Mouse (Mus musculus) heart, adult 2 months (tissue): ENCODE results near the gene Mst1. TPM values are rescaled to one million over a fixed set of nuclear protein-coding genes. Genes with fewer than 3 reads are reported as not detected.

ENCODE experiments used
- DNase-seq, 2 experiments: peaks; one replicate each; pipeline ENCODE4 v3.0.0; 2021
- H3K27ac ChIP-seq: fragments of 200-600 bp; 2 replicates; pipeline ENCODE4 v1.8.1; 2022
- H3K27me3 ChIP-seq: fragments of 200-500 bp; 2 replicates; pipeline ENCODE4 v1.6.1; 2012; ENCODE audit warnings: mild to moderate bottlenecking, low read length, inconsistent platforms, mixed read lengths; ENCODE audit not compliant: control insufficient read depth, insufficient read depth
- H3K36me3 ChIP-seq: fragments of 200-500 bp; 2 replicates; pipeline ENCODE4 v1.6.1; 2012; ENCODE audit warnings: low read length, inconsistent platforms; ENCODE audit not compliant: control insufficient read depth, insufficient read depth
- H3K4me1 ChIP-seq: fragments of 200-500 bp; 2 replicates; pipeline ENCODE4 v1.6.1; 2011; ENCODE audit warnings: low read length; ENCODE audit not compliant: control insufficient read depth, insufficient read depth
- H3K4me3 ChIP-seq: fragments of 200-600 bp; 2 replicates; pipeline ENCODE4 v1.8.1; 2022
- H3K79me2 ChIP-seq: fragments of 200-500 bp; replicated peaks from 2 replicates; pipeline ENCODE4 v1.6.1; 2012; ENCODE audit warnings: mild to moderate bottlenecking, inconsistent platforms, low read length, moderate library complexity, mixed read lengths; ENCODE audit not compliant: control insufficient read depth, insufficient read depth
- H3K9ac ChIP-seq: fragments of 200-500 bp; 2 replicates; pipeline ENCODE4 v1.6.1; 2012; ENCODE audit warnings: low read depth, mild to moderate bottlenecking, control low read depth, inconsistent platforms, low read length, mixed read lengths
- CTCF ChIP-seq: fragments of 200-600 bp; IDR thresholded peaks from 2 replicates; pipeline ENCODE4 v1.8.1; 2022; ENCODE audit warnings: antibody characterized with exemption, mild to moderate bottlenecking, moderate library complexity
- EP300 ChIP-seq: fragments of 200-500 bp; IDR thresholded peaks from 2 replicates; pipeline ENCODE4 v1.6.1; 2011; ENCODE audit warnings: low read depth, low read length, control low read depth; ENCODE audit not compliant: insufficient read depth
- POLR2A ChIP-seq: fragments of 200-500 bp; IDR thresholded peaks from 2 replicates; pipeline ENCODE4 v1.6.1; 2011; ENCODE audit warnings: mild to moderate bottlenecking, low read depth, low read length, control low read depth; ENCODE audit not compliant: insufficient read depth
- WGBS: fragments of 180-500 bp; shearing (Covaris S2); methylation state at CpG from one replicate; pipeline ENCODE4 v1.1.7; 2018; 5-methylcytosine and 5-hydroxymethylcytosine counted together
- intact Hi-C: fragments of 180-260 bp; cut with DNase I; formaldehyde crosslinking; loops from one replicate; pipeline ENCODE4 v1.15.1; 2025
- polyA plus RNA-seq: library from polyadenylated mRNA; depleted of rRNA; stranded (reverse); fragments of >200 nt; gene quantifications from 2 replicates; pipeline ENCODE4 v1.2.3, GENCODE M21; 2012
- total RNA-seq, 2 experiments: library from RNA; stranded (reverse); gene quantifications; 2 replicates each; pipeline ENCODE4 v1.2.3; 2021

Mst1 gene
- total and polyA plus RNA-seq, 3 experiments, result 0.59 TPM; not detected in 2

DNA sequence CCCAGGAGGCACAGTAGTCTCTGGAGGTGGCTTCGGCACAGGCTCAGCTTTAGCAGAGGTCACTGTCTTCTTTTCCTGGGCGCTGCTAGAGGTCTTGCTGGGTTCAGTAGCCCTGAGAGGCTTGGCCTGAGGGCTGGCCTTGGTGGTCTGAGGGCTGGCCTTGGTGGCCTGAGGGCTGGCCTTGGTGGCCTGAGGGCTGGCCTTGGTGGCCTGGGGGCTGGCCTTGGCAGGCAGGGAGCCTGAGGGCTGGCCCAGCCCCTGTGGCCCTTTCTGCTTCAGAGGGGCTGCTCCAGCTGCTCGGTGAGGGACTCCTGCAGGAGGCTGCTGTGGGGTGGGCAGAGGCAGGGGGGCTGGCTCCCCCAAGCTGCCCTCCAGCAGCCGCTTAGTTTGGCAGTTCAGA, 36.9 kb downstream of the Mst1 start:
- TF ChIP-seq CTCF, result no peak
- TF ChIP-seq POLR2A, result no peak
- TF ChIP-seq EP300, result no peak
- intact Hi-C loops, result no loop called here
- 80% methylated on average over 4 of the region's 4 CpGs for WGBS
- DNase-seq, result no peak
- no peaks in the 10 kb centered on the region for H3K79me2 ChIP-seq
- H3K4me1 ChIP-seq, result peaks cover 1% of the 10 kb centered on the region; the same call in 1 of the 2 replicates
- H3K36me3 ChIP-seq, result no peaks in the 10 kb centered on the region
- no peak overlapping the region for H3K9ac ChIP-seq
- H3K27me3 ChIP-seq, result peaks cover 2% of the 10 kb centered on the region; the same call in 1 of the 2 replicates
- H3K4me3 ChIP-seq, result no peak overlapping the region
- H3K27ac ChIP-seq, result no peak overlapping the region

DNA sequence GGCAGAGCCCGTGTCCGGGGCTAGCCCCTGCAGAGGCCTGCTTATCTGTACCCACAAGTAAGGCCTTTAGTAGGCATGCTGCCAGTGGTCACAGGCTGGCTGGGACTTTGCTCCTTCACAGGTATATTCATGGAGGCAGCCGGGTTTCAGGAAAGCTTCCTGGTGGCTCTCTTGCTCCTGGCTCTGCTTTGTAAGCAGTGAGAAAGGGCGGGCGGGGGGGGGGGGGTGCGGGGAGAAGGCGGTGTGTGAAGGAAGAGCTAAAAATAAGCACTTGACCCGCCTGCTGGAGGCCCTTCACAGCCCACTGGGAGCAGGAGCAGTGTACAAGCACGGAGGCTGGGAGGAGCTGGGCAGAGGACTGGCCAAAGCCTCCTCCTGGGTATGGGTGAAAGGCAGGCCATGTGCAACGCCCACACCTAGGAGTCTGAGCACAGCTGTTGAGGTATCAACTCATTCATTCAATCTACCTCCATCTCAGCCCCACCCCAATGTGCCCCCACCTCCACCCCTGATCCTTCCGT, 39.7 kb downstream of the Mst1 start:
- peak; percentile 36 to 66 for DNase-seq
- no peak for TF ChIP-seq EP300
- TF ChIP-seq CTCF, result no peak
- no peak for TF ChIP-seq POLR2A
- Histone ChIP-seq H3K4me1 (peaks cover 1% of the 10 kb centered on the region; the same call in 1 of the 2 replicates), H3K27ac (no peak overlapping the region; the same call in 1 of the 2 replicates), H3K79me2 (no peaks in the 10 kb centered on the region), H3K27me3 (peaks cover 2% of the 10 kb centered on the region; the same call in 1 of the 2 replicates), H3K36me3 (no peaks in the 10 kb centered on the region), H3K4me3 (no peak overlapping the region), H3K9ac (no peak overlapping the region)
- intact Hi-C loops, result no loop called here
- 14% methylated on average over 10 of the region's 11 CpGs for WGBS

DNA sequence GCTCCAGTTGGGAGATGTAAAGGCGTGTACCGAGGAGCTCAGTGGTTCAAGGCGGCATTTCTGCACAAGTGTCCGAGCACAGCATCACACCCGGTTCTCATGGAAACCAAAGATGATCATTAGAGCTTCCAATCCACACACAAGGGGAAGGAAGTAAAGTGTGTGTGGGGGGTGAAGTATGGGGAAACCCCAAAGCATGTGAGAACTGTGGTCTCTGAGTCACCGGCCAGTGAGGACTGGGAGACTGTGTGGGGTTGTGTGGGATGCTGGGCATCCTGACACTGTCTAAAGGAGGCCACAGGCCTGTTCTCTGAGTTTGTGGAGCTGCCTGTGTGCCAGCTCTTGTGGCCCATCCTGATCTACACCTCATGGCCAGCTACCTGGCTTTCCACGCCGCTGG, 40.4 kb downstream of the Mst1 start:
- H3K36me3 ChIP-seq, result no peaks in the 10 kb centered on the region
- WGBS, result 80% methylated on average over 8 of the region's 8 CpGs
- no peaks in the 10 kb centered on the region for H3K79me2 ChIP-seq
- no peak overlapping the region for H3K9ac ChIP-seq
- no peak overlapping the region for H3K27ac ChIP-seq
- H3K4me1 ChIP-seq, result peaks cover 1% of the 10 kb centered on the region; the same call in 1 of the 2 replicates
- H3K27me3 ChIP-seq, result no peaks in the 10 kb centered on the region
- TF ChIP-seq EP300, result no peak
- no peak for TF ChIP-seq POLR2A
- no peak for TF ChIP-seq CTCF
- no peak for DNase-seq
- H3K4me3 ChIP-seq, result no peak overlapping the region
- intact Hi-C loops, result no loop called here

DNA sequence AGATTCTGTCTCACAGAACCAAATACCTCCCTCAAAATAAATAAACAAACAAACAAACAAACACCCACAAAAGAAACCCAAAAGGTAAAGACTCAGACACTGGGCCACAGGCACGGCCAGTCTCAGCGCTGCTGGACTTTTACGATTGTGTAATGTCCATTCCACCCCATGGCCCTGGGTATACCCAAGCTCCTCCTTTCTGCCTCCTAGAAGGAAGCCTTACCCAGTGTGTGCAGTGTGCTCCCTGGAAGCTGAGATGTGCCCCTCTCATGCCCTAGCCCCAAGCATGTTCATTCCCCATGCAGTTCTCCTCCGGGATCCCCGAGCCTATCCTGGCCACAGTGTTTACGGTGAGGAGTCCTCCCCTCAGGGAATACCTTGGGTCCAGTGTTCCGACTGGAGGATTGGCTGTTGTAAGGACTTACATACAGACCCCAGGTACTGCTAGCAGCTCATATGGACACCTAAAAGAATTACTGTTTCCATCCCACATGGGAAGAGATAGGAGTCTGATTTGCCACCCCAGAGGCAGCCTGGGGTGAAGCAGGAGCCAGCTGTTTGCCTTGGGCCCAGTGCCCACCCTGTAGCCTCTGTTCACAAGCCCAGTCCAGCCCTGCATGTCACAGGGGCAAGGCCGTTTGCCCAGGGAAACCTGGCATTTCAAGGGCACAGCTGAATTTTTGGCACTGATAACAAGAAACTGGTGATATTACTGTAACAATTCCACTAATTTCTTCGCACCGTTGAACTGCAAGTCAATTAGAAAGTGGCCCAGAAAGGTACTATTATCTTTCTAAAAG, 41.1 kb downstream of the Mst1 start:
- Histone ChIP-seq H3K27me3 (no peaks in the 10 kb centered on the region), H3K79me2 (no peaks in the 10 kb centered on the region), H3K4me1 (peaks cover 1% of the 10 kb centered on the region; the same call in 1 of the 2 replicates), H3K9ac (no peak overlapping the region), H3K27ac (no peak overlapping the region), H3K36me3 (no peaks in the 10 kb centered on the region), H3K4me3 (no peak overlapping the region)
- WGBS, result 82% methylated on average over 10 of the region's 10 CpGs
- intact Hi-C loops, result no loop called here
- TF ChIP-seq CTCF (no peak), EP300 (no peak), POLR2A (no peak)
- no peak for DNase-seq

DNA sequence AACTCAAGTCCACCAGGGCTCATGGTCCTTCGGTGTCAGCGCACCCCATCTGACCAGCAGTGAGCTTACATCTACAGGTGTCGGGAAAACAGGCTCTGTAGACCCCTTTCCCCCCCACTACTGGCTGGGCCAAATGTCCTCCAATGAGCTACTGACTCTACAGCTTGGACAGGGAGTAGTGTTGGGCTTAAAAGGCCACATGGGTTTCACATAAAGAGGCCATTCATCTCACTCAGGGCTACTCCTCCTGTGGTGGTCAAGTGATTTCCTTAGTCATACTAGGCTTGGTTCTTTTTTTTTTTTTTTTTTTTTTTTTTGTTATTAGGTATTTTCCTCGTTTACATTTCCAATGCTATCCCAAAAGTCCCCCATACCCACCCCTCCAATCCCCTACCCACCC, 43.7 kb downstream of the Mst1 start:
- DNase-seq, result no peak
- no peaks in the 10 kb centered on the region for H3K79me2 ChIP-seq
- no peaks in the 10 kb centered on the region for H3K36me3 ChIP-seq
- no peaks in the 10 kb centered on the region for H3K27me3 ChIP-seq
- H3K4me3 ChIP-seq, result no peak overlapping the region
- TF ChIP-seq CTCF (no peak), POLR2A (no peak), EP300 (no peak)
- intact Hi-C loops, result no loop called here
- H3K4me1 ChIP-seq, result peaks cover 1% of the 10 kb centered on the region; the same call in 1 of the 2 replicates
- WGBS, result 78% methylated on average over 4 of the region's 4 CpGs
- H3K27ac ChIP-seq, result no peak overlapping the region
- H3K9ac ChIP-seq, result no peak overlapping the region

DNA sequence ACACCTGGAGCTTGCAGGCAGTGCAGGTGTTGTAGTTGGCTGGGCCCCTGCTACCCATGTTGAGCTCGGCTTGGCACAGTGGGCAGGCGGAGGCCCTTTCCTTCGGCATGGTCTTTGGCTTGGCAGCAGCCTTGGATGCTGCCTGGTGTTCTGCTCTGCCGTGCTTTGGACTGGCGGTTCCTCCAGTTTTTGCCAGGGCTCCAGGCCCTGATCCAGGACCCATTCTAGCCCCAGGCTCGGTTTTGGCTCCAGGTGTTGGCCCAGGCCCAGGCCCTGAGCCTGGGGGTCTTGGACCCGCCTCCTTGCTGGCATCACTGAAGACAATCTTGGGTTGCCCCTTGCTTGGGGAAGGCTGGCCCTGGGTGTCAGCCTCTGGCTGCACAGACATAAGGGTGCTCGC, 45.5 kb downstream of the Mst1 start:
- Histone ChIP-seq H3K79me2 (no peaks in the 10 kb centered on the region), H3K27me3 (no peaks in the 10 kb centered on the region), H3K9ac (no peak overlapping the region), H3K27ac (no peak overlapping the region), H3K36me3 (no peaks in the 10 kb centered on the region), H3K4me3 (no peak overlapping the region), H3K4me1 (no peaks in the 10 kb centered on the region)
- no peak for DNase-seq
- intact Hi-C loops, result no loop called here
- WGBS, result 86% methylated on average over 8 of the region's 8 CpGs
- TF ChIP-seq CTCF, result no peak
- no peak for TF ChIP-seq POLR2A
- TF ChIP-seq EP300, result no peak
